ENCODE assay signal across 18 mouse cellular contexts in genomic region chr5:38256551-38256950, GRCm38 (mm10). TPM values are rescaled to one million over a fixed set of nuclear protein-coding genes. Genes with fewer than 3 reads are reported as not detected.
"Had no signal": no experiment of that assay in that cellular context is flagged by ENCODE, and none has a peak within 500 bp of the region (broad histone marks: within the 10 kb centered on the region; RNA-seq: fewer than 3 reads in every experiment).

No protein-coding gene starts in this region.

- H3K9me3 ChIP-seq: lung, embryonic 15.5 days; midbrain, embryonic 12.5 days; midbrain, embryonic 15.5 days; neural tube, embryonic 12.5 days; stomach, embryonic 15.5 days had no signal

- H3K27me3 ChIP-seq: lung, embryonic 15.5 days; megakaryocyte, embryonic 14.5 days; midbrain, embryonic 15.5 days; neural tube, embryonic 12.5 days; stomach, embryonic 15.5 days had no signal

- H3K4me2 ChIP-seq: lung, embryonic 15.5 days; midbrain, embryonic 12.5 days; midbrain, embryonic 15.5 days; neural tube, embryonic 12.5 days; stomach, embryonic 15.5 days had no signal

- H3K27ac ChIP-seq: lung, embryonic 15.5 days; macrophage; midbrain, embryonic 12.5 days; midbrain, embryonic 15.5 days; neural tube, embryonic 12.5 days; stomach, embryonic 15.5 days; stomach, postnatal 0 days had no signal

- H3K9ac ChIP-seq: liver, postnatal 0 days; lung, embryonic 15.5 days; midbrain, embryonic 12.5 days; midbrain, embryonic 15.5 days; neural tube, embryonic 12.5 days; stomach, embryonic 15.5 days had no signal

- ATAC-seq: liver, postnatal 0 days; lung, postnatal 0 days; midbrain, embryonic 15.5 days had no signal

- H3K36me3 ChIP-seq: lung, embryonic 15.5 days; midbrain, embryonic 12.5 days; midbrain, embryonic 15.5 days; neural tube, embryonic 12.5 days; stomach, embryonic 15.5 days had no signal

- DNase-seq: liver, postnatal 0 days; lung, adult 2 months; lung, postnatal 14 days; lung, postnatal 36 days; right cerebral cortex, postnatal 14 days; thymus, adult 2 months; thymus, postnatal 25 days; thymus, postnatal 4 days had no signal

- H3K4me3 ChIP-seq: lung, embryonic 15.5 days; midbrain, embryonic 12.5 days; midbrain, embryonic 15.5 days; neural tube, embryonic 12.5 days; stomach, embryonic 15.5 days had no signal

RNA-seq across cellular contexts. Expression of gene Otop1, which starts 19.2 kb away (rescaled TPM):
- polyA plus RNA-seq: liver, postnatal 0 days; lung, embryonic 15.5 days; lung, postnatal 0 days; macrophage; midbrain, embryonic 12.5 days; midbrain, embryonic 15.5 days; neural tube, embryonic 12.5 days; neural tube, embryonic 14.5 days; stomach, embryonic 15.5 days had no signal
